Mouse (Mus musculus) forebrain, embryonic 13.5 days (tissue): ENCODE measurements around the gene Vegfa. TPM values are rescaled to one million over a fixed set of nuclear protein-coding genes. Genes with fewer than 3 reads are reported as not detected.
A peak's percentile ranks its signal among the peaks of the same experiment; 100 is the strongest.

ENCODE experiments used
- ATAC-seq: fragments of 200-750 bp; cut with Nextera tagmentation; 2 replicates; pipeline ENCODE4 v1.8.0; 2017
- H3K27ac ChIP-seq: fragments of 300-500 bp; sonication (generic); 2 replicates; pipeline ENCODE4 v1.5.1; 2015; ENCODE audit warnings: inconsistent platforms, mild to moderate bottlenecking, moderate library complexity
- H3K27me3 ChIP-seq: fragments of 300-500 bp; sonication (generic); 2 replicates; pipeline ENCODE4 v1.6.1; 2015; ENCODE audit warnings: mild to moderate bottlenecking, inconsistent platforms
- H3K36me3 ChIP-seq: fragments of 300-500 bp; sonication (generic); 2 replicates; pipeline ENCODE4 v1.6.1; 2015; ENCODE audit warnings: mild to moderate bottlenecking, inconsistent platforms; ENCODE audit not compliant: poor library complexity, severe bottlenecking
- H3K4me1 ChIP-seq: fragments of 300-500 bp; sonication (generic); 2 replicates; pipeline ENCODE4 v1.6.1; 2015; ENCODE audit warnings: inconsistent platforms
- H3K4me2 ChIP-seq: fragments of 300-500 bp; sonication (generic); 2 replicates; pipeline ENCODE4 v1.6.1; 2015; ENCODE audit warnings: inconsistent platforms, mild to moderate bottlenecking, moderate library complexity
- H3K4me3 ChIP-seq: fragments of 300-500 bp; sonication (generic); 2 replicates; pipeline ENCODE4 v1.5.1; 2015; ENCODE audit warnings: mild to moderate bottlenecking, inconsistent platforms
- H3K9ac ChIP-seq: fragments of 300-500 bp; sonication (generic); 2 replicates; pipeline ENCODE4 v1.6.1; 2015; ENCODE audit warnings: mild to moderate bottlenecking, inconsistent platforms
- H3K9me3 ChIP-seq: fragments of 300-500 bp; sonication (generic); replicated peaks from 2 replicates; pipeline ENCODE4 v1.6.1; 2016; ENCODE audit warnings: inconsistent platforms
- WGBS: fragments of 180-500 bp; shearing (Covaris S2); methylation state at CpG from one replicate; pipeline ENCODE4 v1.1.7; 2015; 5-methylcytosine and 5-hydroxymethylcytosine counted together
- polyA plus RNA-seq: library from polyadenylated mRNA; unstranded; fragments of >200 nt; fragmentation: Nextera tagmentation; extraction: Ambion mirVana; gene quantifications from 2 replicates; pipeline ENCODE4 v1.2.1, GENCODE M21; 2015

The Vegfa gene
- 2.7 and 3.7 TPM in 2 replicates for polyA plus RNA-seq

GRCm38 (mm10) chr17:46032257-46032991, at the start of gene Vegfa:
Gene Vegfa, minus strand, starts transcription at chr17:46032369.
- Histone ChIP-seq H3K9me3 (no peaks in the 10 kb centered on the region), H3K4me2 (peak within 1 kb of the TSS; percentile 90), H3K36me3 (no peaks in the 10 kb centered on the region), H3K27ac (peak within 1 kb of the TSS; percentile 85), H3K9ac (peak within 1 kb of the TSS; percentile 95), H3K4me3 (peak within 1 kb of the TSS; percentile 86), H3K27me3 (peaks cover 5% of the 10 kb centered on the region; the same call in 1 of the 2 replicates), H3K4me1 (peaks cover 39% of the 10 kb centered on the region)
- ATAC-seq, result peak; percentile 90
- WGBS, result under 1% methylated on average over 40 of the region's 40 CpGs

DNA sequence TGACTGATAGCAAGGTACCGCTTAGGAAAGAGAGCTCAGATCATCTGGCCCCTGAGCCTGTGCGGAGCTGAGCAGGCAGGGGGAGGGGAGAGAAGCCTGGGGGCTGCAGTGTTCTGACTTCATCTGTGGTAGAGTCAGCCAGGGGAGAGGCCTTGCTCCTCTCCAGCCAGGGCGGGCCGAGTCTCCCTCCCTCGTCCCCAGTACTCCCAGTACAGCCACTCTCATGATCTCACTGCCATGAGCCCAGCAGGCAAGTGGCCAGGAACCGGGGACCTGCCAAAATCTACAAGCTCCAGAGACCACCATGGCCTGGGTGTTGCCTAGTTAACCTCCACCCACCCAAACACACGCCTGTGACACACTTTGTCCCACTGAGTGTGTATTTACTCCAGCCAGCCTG, 49.5 kb upstream of the Vegfa start:
- Histone ChIP-seq H3K4me3 (no peak overlapping the region), H3K27ac (no peak overlapping the region), H3K4me1 (peaks cover 36% of the 10 kb centered on the region), H3K4me2 (no peak overlapping the region), H3K27me3 (no peaks in the 10 kb centered on the region), H3K36me3 (no peaks in the 10 kb centered on the region), H3K9me3 (no peaks in the 10 kb centered on the region), H3K9ac (no peak overlapping the region)
- no peak for ATAC-seq
- WGBS, result 69% methylated on average over 7 of the region's 7 CpGs

DNA sequence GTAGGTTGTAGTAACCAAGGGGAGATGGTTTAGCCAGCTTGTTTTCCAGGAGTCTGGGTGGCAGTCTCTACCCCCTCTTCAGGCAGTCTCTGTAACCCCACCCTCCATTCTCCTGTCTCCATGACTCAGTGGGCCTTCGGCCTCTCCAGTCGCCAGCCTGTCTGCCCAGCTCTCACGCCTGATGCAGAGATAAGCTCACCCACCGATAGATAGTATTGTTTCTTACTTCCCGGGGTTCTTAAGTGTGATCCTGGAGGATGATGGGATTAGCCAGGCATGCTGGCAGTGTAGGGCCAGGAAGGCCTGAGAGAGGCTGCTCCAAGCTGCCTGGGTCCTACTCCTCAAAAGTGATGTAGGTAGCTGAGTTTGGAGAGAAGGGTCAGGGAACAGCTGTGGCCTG, 48.9 kb upstream of the Vegfa start:
- Histone ChIP-seq H3K27me3 (no peaks in the 10 kb centered on the region), H3K4me2 (no peak overlapping the region), H3K27ac (no peak overlapping the region), H3K9me3 (no peaks in the 10 kb centered on the region), H3K4me1 (peaks cover 36% of the 10 kb centered on the region), H3K4me3 (no peak overlapping the region), H3K36me3 (no peaks in the 10 kb centered on the region), H3K9ac (no peak overlapping the region)
- no peak for ATAC-seq
- 32% methylated on average over 5 of the region's 5 CpGs for WGBS

DNA sequence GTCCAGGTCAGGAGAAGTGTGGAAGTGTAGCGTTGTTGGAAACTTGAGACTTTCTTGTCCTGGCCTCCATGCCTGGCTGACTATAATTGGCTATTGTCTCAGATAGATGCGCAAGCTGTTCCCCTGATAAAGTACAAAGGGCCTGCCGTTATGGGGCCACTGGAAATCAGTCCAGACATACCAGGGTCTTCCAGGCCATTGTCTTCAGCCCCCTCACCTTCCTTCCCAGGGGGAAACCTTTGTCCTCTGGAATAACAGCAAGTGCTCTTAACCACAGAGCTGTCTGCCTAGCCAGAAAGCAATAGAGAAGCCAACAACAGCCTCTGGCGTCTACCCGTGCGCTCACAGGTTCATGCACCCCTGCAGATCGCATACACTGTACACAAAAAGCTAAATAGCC, 48.2 kb upstream of the Vegfa start:
- peaks cover 36% of the 10 kb centered on the region for H3K4me1 ChIP-seq
- no peak overlapping the region for H3K4me2 ChIP-seq
- no peak overlapping the region for H3K27ac ChIP-seq
- no peak overlapping the region for H3K9ac ChIP-seq
- no peak overlapping the region for H3K4me3 ChIP-seq
- WGBS, result 26% methylated on average over 7 of the region's 7 CpGs
- H3K36me3 ChIP-seq, result no peaks in the 10 kb centered on the region
- H3K9me3 ChIP-seq, result no peaks in the 10 kb centered on the region
- ATAC-seq, result no peak
- H3K27me3 ChIP-seq, result no peaks in the 10 kb centered on the region

DNA sequence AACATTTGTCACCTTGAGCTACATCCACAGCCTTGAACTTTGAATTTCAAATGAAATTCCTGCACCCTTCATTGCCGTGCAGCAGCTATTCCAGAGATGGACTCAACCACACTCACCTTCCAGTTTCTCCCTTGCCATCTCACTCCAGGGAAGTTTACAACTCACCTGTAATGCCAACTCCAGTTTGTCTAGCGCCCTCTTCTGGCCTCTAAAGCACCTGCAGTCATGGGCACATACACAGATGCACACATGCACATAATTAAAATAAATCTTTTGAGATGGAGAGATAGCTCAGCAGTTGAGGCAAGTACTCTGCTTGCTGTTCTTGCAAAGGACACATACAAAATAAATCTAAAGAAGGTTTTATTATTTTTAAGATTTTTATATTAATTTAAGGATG, 46.9 kb upstream of the Vegfa start:
- Histone ChIP-seq H3K4me1 (peaks cover 27% of the 10 kb centered on the region), H3K4me2 (no peak overlapping the region), H3K9me3 (no peaks in the 10 kb centered on the region), H3K9ac (no peak overlapping the region), H3K27ac (no peak overlapping the region), H3K36me3 (no peaks in the 10 kb centered on the region), H3K27me3 (no peaks in the 10 kb centered on the region), H3K4me3 (no peak overlapping the region)
- no peak for ATAC-seq
- 63% methylated on average over 2 of the region's 2 CpGs for WGBS

- peaks cover 18% of the 10 kb centered on the region for H3K4me1 ChIP-seq
- no peaks in the 10 kb centered on the region for H3K27me3 ChIP-seq
- no peaks in the 10 kb centered on the region for H3K36me3 ChIP-seq
- H3K9ac ChIP-seq, result no peak overlapping the region
- ATAC-seq, result no peak
- H3K9me3 ChIP-seq, result no peaks in the 10 kb centered on the region
- no peak overlapping the region for H3K4me3 ChIP-seq
- H3K4me2 ChIP-seq, result no peak overlapping the region
- 96% methylated on average over 12 of the region's 12 CpGs for WGBS
- H3K27ac ChIP-seq, result no peak overlapping the region
Observed at GRCm38 (mm10) chr17:46077921-46078534, 45.9 kb upstream of the Vegfa start.

DNA sequence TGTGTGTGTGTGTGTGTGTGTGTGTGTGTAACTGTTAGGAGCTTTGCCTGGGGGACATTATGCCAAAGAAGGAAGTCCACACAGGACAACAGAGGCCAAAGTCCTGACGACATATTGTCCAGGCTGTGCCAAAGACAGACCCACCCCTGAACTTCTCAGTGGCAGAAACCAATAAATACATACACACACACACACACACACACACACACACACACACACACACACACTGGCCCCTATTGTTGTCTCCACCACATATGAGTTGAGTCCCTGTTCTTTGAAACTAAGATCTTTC, 44.0 kb upstream of the Vegfa start:
- Histone ChIP-seq H3K4me2 (no peak overlapping the region), H3K4me1 (peaks cover 15% of the 10 kb centered on the region)
- WGBS, result 50% methylated on average over 1 of the region's 1 CpGs

DNA sequence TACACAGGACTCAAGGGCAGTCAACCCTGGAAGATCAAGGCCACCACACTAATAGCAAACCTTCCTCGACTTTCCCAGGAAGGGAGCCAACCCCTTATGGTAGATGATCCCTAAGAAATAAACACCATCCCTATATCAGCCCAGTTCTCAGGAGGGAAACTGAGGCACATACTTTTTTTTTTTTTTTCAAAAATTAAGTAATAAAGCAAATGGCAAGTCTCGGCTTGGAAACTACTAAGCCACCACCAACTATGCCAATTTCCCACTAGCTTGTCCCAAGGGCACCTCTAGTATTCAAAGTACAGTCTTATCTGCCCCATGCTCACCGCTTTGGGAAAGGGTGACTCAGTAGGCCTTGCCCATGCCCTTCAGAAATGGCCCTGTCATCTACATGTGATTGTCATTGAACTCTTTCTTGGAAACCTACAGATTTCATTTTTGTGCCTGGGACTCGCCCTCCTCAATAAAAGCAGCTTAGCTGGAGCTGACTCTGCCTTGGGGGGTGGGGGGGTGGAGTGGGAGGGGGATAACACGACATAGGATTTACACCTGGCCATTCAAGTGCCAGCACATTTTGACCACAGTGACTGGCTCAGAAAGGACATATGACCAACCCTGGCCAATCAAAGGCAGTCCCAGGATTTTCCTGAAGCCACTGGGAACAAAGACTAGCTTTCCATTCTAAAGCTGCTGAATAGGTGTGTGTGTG, 43.5 kb upstream of the Vegfa start:
- H3K4me3 ChIP-seq, result no peak overlapping the region
- H3K9ac ChIP-seq, result no peak overlapping the region
- WGBS, result 70% methylated on average over 5 of the region's 5 CpGs
- H3K4me1 ChIP-seq, result peaks cover 10% of the 10 kb centered on the region
- H3K4me2 ChIP-seq, result no peak overlapping the region
- H3K36me3 ChIP-seq, result no peaks in the 10 kb centered on the region
- ATAC-seq, result no peak
- no peaks in the 10 kb centered on the region for H3K9me3 ChIP-seq
- no peaks in the 10 kb centered on the region for H3K27me3 ChIP-seq
- no peak overlapping the region for H3K27ac ChIP-seq

More for the DNA sequence above, 44.0 kb upstream of the Vegfa start:
- no peak overlapping the region for H3K9ac ChIP-seq
- ATAC-seq, result no peak
- H3K27ac ChIP-seq, result no peak overlapping the region
- H3K27me3 ChIP-seq, result no peaks in the 10 kb centered on the region
- no peak overlapping the region for H3K4me3 ChIP-seq
- no peaks in the 10 kb centered on the region for H3K36me3 ChIP-seq
- no peaks in the 10 kb centered on the region for H3K9me3 ChIP-seq

GRCm38 (mm10) chr17:46075116-46075485, 42.9 kb upstream of the Vegfa start:
- no peaks in the 10 kb centered on the region for H3K9me3 ChIP-seq
- no peaks in the 10 kb centered on the region for H3K36me3 ChIP-seq
- H3K4me3 ChIP-seq, result no peak overlapping the region
- no peak for ATAC-seq
- no peaks in the 10 kb centered on the region for H3K27me3 ChIP-seq
- no peak overlapping the region for H3K9ac ChIP-seq
- WGBS, result 64% methylated on average over 3 of the region's 3 CpGs
- H3K4me2 ChIP-seq, result no peak overlapping the region
- no peak overlapping the region for H3K27ac ChIP-seq
- H3K4me1 ChIP-seq, result 0 out of 2 replicates have a peak, but pooled peaks cover 4% of the 10 kb centered on the region

DNA sequence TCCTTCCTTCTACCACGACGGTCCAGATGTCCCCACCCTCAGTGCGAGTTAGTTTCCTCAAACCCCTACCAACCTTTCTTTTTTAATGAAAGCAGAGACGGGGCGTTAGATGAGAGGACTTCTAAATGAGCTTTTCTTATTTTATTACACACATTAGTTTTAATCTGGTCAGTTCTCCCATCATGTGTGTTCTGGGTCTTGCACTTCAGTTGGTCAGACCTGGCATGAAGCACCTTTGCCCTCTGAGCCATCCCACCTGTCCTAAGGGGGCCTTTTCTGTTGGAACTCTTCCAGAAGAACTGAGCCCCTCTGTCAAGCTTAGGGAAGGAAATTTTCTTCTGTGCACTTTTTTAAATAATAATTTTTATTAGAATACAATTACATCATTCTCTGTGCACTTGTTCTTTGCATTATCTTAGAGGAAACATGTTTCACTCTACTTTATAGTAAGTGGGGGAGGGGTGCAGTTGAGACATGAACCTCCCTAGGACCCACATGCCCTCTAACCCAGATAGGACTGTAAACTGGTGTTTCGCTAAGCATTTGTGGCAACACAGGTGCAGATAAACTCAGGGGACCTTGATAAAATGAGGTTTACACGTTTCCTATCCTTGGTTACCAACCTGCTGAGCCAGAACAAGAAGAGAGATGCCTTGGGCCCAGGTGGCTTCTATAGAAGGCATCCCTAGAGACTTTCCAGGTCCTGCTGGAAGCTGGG, 42.4 kb upstream of the Vegfa start:
- Histone ChIP-seq H3K27me3 (no peaks in the 10 kb centered on the region), H3K36me3 (no peaks in the 10 kb centered on the region), H3K4me3 (no peak overlapping the region), H3K4me2 (no peak overlapping the region), H3K27ac (no peak overlapping the region), H3K4me1 (0 out of 2 replicates have a peak, but pooled peaks cover 4% of the 10 kb centered on the region), H3K9ac (no peak overlapping the region), H3K9me3 (no peaks in the 10 kb centered on the region)
- ATAC-seq, result no peak
- WGBS, result 68% methylated on average over 7 of the region's 7 CpGs

DNA sequence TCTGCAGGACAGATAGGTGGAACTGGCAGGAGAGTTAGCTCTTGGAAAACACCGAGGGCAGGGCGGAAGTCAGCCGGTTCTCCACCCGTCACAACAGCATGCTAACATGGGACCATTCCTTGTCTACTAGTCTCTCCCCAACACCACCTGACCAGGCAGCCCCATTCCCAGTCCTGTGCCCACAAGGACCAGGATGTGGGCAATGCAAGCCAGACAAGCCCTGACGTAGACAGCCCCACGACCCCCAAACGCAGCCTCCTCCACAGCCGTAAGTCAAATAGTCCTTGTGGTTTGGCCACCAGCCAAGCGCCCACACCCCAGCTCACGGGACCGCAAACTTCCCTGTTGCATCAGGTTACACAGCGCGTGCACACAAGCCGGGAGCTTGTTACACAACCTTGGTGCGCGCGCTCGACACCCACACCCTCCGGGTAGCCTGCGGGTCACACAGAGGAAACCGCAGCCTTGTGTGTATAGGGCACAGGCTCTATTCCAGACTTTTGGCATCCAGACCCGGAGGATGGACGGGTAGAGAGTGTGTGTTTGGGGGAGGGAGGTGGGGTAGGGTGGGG, 41.6 kb upstream of the Vegfa start:
- 77% methylated on average over 23 of the region's 23 CpGs for WGBS
- 0 out of 2 replicates have a peak, but pooled peaks cover 4% of the 10 kb centered on the region for H3K4me1 ChIP-seq
- no peak overlapping the region for H3K9ac ChIP-seq
- no peak overlapping the region for H3K4me3 ChIP-seq
- H3K27ac ChIP-seq, result no peak overlapping the region
- H3K4me2 ChIP-seq, result no peak overlapping the region
- no peaks in the 10 kb centered on the region for H3K36me3 ChIP-seq
- H3K9me3 ChIP-seq, result no peaks in the 10 kb centered on the region
- H3K27me3 ChIP-seq, result no peaks in the 10 kb centered on the region
- no peak for ATAC-seq

- H3K4me1 ChIP-seq, result 0 out of 2 replicates have a peak, but pooled peaks cover 4% of the 10 kb centered on the region
- no peak overlapping the region for H3K27ac ChIP-seq
- no peak overlapping the region for H3K4me2 ChIP-seq
- ATAC-seq, result no peak
- no peak overlapping the region for H3K4me3 ChIP-seq
- no peaks in the 10 kb centered on the region for H3K9me3 ChIP-seq
- H3K9ac ChIP-seq, result no peak overlapping the region
- WGBS, result 89% methylated on average over 3 of the region's 3 CpGs
- no peaks in the 10 kb centered on the region for H3K36me3 ChIP-seq
- no peaks in the 10 kb centered on the region for H3K27me3 ChIP-seq
Observed at GRCm38 (mm10) chr17:46071531-46071930, 39.4 kb upstream of the Vegfa start.
